Mouse (Mus musculus) thymus, adult 18-20 months (tissue): Measurements from ENCODE around the gene Smg5.
A peak's percentile ranks its signal among the peaks of the same experiment; 100 is the strongest.
"Not testable (repeated sequence)": the region's sequence is repeated elsewhere in the genome, so short reads cannot be mapped to it uniquely, and the experiment has no call there.

Source experiments
- DNase-seq, 2 experiments: peaks; one replicate each; pipeline ENCODE4 v3.0.0; 2022; ENCODE audit warnings: mixed read lengths in 2 of 2

Gene Smg5

DNA sequence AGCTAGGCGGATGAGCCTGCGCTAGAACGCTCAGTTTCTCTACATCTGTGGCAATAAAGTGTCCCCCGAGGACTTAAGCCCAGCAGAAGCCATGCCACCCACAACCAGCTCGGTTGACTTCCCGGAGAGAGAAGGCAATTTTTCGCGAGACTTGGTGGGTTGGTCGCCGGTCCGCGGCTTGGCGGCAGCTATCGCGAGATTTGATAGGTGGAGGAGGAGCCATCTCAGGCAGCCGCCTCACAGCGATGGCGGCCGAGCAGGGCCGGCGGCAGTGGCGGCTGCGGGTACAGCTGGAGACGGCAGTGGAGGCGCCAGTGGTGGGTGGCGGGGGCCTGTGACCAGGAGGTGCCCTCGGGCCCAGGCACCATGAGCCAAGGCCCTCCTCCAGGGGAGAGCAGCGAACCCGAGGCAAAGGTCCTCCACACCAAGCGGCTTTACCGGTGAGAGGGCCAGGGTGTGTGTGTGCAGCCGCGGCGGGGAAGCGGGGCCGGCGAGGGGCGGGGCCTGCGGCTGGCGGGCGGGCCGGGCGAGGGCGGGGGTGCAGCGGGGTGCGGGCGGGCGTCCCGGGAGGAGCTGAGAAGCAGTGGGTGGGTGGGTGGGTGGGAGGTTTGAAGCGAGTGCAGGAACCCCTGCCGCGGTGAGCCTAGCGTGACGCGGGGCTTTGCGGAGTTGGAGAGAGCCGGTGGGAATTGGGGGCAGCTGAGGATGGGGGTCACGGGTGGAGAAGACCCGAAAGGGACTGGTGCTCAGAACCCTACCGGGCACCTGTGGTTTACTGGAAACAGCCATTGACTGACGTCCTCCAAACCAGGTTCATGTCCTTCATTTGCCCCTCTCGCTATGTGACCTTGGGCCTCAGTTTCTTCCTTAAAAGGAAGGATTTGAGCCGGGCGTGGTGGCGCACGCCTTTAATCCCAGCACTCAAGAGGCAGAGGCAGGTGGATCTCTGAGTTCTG lies at the start of gene Smg5, which contains the start of gene Tmem79:
Gene Smg5, plus strand, starts transcription at position 203 of the 956 bp plus-strand sequence.
Gene Tmem79, minus strand, starts transcription at position 91 of the 956 bp plus-strand sequence.
- DNase-seq: peak; percentile 93 to 94

DNA sequence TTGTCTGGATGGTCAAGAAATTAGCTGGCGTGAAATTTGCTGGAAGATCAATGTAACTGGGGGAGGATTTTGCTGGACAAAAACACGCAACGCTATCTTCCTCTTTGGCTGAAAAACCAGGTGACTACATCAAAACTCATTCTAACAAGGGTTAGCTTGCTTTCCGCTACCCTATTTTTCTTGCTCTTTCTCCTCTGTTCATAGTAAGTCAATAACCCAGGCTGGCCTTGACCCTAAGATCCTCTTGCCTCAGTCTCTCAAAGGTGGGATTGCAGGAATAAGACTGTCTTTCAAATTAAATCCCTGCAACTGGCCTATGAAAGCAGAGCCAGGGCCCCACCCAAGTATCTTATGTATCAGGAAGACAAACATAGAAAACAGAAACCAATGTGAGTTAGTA lies 49.0 kb upstream of the Smg5 start, which contains the start of gene Gm38392:
Gene Gm38392, minus strand, starts transcription at position 101 of the 400 bp plus-strand sequence.
- no peak for DNase-seq

DNA sequence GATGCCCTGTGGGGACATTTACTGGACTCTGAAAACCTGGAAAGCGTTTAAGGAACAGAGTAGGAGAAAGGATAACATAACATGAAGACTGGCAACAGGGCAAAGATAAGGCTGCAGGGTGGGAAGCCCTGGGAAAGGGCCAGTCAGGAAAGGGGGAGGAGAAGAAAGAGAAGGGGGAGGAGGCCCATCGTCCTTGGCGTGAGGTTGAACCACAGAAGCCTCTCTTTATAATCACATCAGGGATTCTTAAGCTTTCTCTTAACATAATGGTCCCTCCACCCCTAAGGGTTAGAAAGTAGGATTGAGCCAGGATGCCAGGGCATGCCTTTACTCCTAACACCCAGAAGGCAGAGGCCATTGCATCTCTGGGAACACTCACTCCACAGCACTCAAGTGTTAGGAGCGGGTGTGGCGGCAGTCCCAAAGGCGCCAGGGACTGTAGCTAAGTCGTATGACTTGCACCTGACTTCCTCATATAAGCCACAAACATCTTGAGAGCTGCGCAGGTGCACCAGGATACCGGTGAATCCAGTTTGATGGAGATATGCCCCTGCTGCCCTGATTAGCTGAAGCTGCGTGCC lies 47.8 kb upstream of the Smg5 start:
- DNase-seq: not testable (repeated sequence)

DNA sequence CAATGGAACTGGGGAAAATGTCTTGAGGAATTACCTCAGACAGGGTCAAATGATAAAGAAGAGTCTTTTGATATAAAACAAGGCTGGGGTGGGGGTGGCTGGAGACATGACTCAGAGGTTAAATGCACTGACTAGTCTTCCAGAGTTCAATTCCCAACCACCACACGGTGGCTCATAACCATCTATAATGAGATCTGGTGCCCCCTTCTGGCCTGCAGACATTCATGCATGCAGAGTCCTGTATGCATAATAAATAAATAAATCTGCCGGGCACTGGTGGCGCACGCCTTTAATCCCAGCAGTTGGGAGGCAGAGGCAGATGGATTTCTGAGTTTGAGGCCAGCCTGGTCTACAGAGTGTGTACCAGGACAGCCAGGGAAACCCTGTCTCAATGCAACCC lies 44.1 kb upstream of the Smg5 start:
- peak in 1 of 2 experiments; percentile 13 for DNase-seq

DNA sequence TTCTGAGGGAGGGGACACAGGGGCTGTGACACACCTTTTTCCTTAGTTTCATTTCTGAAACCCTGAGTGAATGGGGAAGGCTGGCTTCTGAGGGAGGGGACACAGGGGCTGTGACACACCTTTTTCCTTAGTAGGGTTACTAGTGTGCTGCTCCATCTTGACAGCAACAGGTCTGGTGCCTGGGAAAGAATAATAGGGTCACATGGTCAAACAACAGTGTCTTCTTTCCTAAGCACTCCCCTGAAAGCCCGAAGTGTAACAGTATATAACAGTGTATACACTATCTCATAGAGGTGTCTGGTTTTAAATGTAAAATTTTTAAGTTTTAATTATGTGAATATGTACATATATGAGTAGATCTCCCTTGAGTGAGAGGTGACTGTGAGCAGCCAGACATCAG lies 40.8 kb upstream of the Smg5 start:
- DNase-seq: not testable (repeated sequence)

DNA sequence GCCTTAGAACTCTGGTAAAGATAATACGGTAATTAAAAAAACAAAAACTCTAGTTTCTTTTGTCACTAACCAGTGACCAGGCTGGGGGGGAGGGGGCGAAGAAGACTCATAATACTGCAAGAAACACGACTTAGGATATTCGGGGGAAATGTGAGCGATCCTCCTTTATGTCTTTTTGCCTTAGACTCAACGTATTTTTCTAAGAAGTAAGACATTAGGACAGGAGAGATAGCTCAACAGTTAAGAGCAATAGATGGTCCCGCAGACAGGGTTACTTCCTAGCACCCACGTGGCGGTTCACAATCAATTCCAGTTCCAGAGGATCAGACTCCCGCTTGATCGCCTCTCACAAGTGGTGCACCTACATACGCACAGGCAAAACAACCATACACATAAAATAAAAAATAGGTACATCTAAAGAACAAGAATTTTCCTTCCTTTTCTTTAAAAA lies 39.9 kb upstream of the Smg5 start:
- DNase-seq: no peak

DNA sequence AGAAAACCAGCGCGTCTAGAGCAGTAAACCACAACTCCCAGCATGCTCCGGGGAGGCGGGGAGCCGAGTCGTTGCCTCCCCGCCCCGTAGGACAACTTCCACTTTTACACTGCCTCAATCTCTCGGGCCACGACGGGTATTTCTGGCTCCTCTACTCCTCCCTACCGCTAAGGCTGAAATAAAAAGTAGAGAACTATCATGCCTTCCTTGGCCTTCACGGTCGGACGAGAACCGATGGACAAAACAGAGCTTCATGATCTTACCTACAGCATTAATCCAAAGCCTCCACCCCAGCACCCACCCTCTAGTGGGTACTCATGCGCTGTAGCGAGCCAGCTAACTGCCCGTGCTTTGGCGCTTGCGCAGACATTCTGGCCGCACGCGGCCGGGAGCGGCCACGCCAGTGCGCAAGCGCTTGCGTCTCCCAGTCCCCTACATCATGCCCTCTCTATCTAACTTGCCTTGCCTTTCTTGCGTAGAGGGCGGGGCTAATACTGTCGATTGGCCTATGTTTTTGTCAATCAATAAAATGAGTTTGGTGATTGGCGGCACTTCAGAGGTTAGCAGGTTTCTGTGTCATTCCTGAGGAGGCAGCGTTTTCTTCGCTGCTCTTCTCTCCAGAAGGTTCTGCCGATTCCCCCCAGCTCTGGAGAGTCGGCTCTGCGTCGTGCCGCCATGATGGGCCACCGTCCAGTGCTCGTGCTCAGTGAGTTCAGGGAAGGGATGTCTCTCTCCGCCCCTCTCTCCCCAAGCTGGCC lies 39.3 kb upstream of the Smg5 start, which contains the start of the genes Tsacc and Cct3:
Gene Tsacc, minus strand, starts transcription at position 439 of the 758 bp plus-strand sequence.
Gene Cct3, plus strand, starts transcription at position 556 of the 758 bp plus-strand sequence.
- DNase-seq: peak; percentile 92 to 95

DNA sequence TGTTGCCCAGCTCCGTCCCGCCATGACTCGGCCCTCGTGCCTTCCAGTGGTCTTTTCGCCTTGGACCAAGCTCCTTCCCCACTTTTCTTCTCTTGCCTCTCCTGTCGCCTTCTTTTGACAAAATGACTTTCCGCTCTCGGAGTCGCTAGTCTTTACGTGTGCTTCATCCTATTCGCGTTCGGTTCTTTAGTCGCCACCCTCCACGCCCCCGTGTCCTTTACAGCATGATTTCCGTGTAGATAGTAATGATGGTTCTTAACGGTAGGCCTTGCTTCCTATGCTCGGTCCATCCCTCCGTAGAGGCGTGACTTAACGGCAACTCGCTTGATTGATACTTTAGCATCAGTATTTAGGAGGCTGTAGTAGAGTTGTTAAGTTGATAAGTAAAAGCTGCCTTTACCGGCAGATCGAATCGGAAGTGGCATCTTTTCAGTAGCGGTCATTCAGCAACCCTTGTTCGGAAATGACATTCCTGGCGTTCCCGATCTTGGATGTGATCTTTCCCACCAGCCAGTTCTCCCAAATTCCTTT lies 38.7 kb upstream of the Smg5 start:
- DNase-seq: no peak

DNA sequence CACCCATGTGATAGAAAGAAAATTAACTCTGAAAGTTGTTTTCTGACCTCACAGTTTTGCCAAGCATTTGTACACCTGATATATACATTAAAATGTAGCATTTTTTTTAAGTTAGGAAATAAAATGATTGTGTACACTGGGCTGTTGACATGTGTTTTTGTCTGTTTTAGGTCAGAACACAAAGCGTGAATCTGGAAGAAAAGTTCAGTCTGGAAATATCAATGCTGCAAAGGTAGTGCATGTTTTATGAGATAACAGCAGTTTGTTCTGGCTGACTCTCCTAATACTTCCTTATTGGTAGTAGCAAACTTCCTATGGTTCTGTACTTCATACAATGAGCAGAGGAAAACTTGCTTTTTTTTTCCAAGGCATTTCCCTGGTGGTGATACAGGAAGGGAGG lies 36.9 kb upstream of the Smg5 start:
- no peak for DNase-seq

DNA sequence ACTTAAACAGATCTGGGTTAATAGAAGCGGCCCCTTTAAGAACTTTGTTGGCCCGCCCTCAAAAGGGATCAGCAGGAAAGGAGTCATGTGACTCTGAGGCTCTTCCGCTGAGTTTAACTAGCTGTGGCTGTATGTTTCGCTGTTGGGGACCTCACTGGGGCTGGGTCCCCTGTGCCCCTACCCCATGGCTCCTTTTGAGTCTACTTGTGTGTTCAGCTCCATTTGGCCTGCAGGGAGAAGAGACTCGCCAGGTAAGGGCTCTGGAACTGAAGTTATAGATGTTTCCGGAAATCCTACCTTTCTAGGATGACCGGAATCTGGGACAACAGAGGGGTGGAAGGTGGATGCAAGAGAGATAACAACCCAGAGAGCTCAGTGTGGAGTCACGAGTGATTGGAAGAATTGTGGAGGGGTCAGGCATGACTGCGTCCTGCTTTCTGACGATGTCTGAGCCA lies 11.1 kb upstream of the Smg5 start, which contains the start of gene Glmp:
Gene Glmp, plus strand, starts transcription at position 73 of the 455 bp plus-strand sequence.
- peak in 1 of 2 experiments; percentile 32 for DNase-seq

DNA sequence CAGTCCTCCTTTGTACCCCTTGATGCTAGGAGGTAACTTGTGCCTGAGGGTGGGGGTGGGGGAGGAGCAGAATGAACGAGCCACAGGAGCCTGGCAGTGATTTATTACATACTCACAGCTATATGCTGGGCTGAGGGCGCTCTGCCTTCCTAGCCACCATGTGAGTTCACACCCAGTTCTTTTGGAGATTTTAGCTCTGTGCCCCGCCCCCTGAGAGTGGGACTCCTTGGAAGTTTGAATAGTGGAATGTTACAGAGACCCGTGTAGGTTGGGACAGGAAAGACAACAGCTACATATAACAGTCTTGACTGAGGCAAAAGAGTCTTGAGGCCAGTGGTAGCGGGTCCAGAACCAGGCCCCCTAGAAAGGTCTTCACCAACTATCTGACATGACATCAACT lies 7.1 kb upstream of the Smg5 start:
- no peak for DNase-seq

DNA sequence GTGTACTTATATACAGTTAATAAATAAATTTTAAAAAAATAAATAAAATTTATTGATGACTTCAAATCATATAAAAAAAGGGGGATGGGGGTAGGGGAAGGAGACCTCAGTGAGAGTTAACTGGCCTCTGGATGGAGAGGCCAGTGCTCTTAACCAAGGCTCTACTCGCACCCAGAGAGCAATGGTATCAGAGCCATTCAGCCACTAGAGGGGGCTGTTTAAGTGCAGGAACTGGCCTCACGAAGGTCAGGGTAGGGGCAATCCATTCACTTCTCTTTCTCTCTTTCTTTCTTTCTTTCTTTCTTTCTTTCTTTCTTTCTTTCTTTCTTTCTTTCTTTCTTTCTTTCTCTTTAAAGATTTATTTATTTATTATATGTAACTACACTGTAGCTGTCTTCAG lies 4.8 kb upstream of the Smg5 start:
- no peak for DNase-seq

DNA sequence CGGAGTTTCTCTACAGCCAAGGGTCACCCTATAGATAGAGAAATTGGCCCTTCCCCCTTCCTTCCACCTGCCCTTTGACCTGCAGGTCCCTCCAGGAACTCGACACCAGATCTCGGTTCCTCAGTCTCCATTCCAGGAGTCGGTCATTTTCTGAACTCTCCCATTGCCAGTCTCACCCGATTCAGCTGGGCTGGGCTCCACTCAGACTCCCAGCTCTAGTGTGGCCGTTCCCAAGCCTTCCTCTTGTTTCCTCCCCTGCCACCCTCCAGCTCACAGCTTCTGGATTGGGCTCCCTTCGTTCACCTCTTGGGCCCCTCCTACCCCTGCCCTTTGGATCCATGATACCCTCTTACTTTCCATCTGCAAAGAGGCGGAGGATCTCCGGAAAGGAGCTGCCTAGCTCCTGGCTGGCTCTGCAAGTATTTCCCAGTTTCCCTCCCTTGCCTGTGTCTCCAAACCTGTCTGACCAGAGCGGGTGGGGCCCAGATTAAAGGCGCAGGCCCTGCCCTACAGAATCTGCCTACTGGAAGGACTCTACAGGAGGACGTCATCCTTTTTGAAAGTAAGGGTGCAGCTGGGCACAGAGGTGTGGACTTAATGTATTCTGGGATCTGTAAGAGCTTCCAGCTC lies 1.9 kb upstream of the Smg5 start:
- DNase-seq: no peak

DNA sequence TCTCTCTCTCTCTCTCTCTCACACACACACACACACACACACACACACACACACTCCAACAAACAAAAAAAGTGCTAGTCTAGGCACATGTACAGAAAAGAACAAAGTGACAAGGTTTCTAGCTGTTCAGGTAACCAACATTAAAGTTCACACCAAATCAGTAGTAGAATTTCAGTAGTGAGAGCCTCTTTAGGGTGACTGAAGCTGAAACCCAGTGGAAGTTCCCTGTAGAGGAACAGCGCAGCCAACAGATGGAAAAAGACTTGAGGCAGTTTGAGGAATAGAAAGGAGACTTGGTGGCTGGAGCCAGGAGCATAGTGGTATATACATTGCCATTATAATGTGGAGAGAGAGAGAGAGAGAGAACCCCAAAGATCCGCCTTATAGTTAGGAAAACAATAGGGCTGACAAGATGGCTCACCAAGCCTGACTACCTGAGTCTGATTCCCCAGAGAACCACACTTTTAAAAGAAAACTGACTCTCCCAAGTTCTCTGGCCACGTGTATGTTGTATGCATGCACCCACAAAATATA lies 1.1 kb upstream of the Smg5 start:
- no peak for DNase-seq

DNA sequence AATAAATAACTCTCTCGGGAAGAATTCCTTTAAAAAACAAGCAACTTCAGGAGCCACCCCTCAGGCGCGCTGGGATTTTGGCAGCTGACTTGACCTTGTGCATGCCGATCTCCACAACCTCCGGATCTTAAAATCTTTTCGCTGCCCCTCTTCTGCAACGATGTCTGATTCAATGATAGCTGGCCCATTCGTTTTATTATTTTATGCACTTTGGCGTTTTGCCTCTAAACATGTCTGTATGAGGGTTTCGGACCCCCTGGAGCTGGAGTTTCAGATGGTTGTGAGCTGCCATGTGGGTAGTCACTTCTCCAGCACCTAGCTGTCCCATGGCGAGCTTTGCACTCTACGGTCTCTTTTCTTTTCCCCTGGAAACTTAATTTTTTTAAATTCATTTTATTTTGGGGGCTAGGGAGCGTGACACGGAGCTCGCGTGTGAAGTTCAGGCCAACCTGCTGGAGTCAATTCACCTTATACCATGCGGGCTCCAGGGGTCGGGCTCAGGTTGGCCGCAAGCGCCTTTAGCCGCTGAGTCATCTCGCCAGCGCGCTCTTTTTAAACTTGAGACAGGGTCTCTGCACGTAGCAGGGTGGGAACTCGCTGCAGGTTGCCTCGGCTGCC lies 515 bp upstream of the Smg5 start:
- no peak for DNase-seq

DNA sequence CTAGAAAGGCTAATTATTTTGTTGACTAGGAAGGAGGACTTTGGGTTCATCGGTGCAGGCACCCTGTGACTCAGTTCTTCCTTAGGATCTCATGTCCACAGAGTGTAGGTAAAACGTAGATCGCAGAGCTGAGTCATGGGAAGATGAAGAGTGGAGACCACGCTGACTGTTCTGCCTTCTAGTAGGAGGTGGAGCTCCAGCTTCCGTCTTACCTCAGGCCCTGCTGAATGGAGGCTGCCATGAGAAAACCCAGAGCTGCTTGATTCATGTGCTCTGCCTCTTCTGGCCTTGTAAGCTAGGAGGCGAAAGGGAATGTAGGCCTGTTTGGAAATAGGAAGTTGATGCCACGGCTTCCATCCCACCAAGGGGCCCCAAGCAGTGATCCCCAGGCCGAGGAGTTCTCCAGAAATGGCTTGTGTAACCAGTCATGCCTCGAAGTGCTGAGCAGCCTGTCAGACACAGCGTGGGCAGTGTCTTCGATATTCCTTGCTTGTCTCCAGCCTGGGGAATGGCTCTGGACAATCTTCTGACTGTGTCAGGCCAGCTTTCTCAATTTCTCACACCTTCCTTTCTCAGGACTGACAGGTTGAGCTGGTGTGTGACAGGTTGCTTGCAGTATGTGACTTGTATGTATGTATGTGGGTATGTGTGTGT lies 1.4 kb downstream of the Smg5 start:
- DNase-seq: no peak

DNA sequence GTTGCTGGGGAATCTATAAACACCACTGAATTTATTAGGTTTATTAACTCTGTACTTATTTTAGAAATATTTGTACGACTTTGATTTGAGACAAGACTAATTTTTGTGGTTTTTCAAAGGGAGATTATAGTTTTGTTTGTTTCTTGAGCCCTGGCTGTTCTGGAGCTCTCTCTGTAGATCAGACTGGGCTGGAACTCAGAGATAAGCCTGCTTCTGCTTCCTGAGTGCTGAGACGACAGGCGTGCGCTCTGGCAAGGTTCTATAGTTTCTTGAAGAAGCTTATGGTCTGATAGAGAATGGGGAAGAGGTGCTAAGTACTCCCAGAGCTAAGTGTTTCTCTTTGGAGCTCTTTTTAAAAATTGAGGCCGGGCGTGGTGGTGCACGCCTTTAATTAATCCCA lies 2.3 kb downstream of the Smg5 start:
- DNase-seq: no peak

DNA sequence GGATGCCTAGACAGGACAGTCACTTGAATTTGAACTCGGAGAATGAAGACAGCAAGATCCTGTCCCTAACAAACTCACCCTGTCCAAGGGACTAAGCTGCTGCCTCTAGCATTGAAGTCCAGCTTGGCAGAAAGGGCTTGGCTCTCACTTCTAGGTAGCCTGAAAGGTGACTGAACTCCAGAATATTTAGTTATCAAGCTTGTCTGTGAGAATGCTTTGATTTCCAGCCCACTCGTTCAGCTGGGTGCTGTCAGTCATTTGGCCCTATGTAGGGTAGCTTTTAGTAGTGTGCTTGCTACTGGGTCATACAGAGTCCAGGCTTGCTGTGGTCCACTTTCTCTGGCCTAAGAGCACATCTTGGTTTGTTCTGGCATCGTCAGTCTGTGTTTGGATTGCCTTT lies 2.9 kb downstream of the Smg5 start:
- no peak for DNase-seq

DNA sequence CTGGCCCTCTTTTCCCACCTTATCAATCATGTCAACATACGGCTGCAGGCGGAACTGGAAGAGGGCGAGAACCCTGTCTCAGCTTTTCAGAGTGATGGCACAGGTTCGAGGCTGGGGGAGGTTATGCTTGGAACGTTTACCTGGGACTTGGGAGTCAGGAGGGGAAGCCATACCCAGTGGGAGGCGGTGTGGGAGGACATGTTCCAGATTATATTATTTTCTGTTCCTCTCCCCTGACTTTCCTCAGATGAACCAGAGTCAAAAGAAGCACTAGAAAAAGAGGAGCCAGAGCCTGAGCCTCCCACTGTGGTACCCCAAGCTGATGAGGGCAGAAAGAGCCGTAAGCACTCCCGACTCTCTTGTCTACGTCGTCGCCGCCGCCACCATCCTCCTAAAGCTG lies 14.7 kb downstream of the Smg5 start:
- no peak for DNase-seq

DNA sequence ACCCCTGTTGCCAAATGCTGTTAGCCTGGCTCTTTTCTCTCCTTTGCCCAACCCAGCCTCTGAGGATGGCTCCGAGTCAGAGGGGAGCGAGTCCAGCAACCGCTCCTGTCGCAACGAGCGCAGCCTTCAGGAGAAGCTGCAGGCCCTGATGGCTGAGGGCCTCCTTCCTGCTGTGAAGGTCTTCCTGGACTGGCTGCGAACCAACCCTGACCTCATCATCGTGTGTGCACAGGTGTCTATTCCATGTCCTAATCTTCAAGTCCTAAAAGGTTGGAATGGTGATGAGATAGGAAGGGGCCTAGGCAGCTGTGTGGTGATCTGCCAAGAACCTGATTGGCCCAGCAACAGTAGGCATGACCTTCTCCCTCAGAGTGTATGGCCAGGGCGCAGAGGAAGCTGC lies 16.8 kb downstream of the Smg5 start:
- no peak for DNase-seq
